Mouse (Mus musculus): ENCODE measurements around the gene Gm49398.

GRCm38 (mm10) chr13:61255258-61255657 lies 33.4 kb downstream of the Gm49398 start, which contains the start of gene Cts8:
- TF ChIP-seq CTCF (IDR thresholded peaks at IDR 0.05; ENCODE audit: low read depth) (no peak), EP300 (optimal IDR thresholded peaks at IDR 0.05) (no peak)
